Mouse (Mus musculus): ENCODE measurements around the gene Nkx3-2.

DNA sequence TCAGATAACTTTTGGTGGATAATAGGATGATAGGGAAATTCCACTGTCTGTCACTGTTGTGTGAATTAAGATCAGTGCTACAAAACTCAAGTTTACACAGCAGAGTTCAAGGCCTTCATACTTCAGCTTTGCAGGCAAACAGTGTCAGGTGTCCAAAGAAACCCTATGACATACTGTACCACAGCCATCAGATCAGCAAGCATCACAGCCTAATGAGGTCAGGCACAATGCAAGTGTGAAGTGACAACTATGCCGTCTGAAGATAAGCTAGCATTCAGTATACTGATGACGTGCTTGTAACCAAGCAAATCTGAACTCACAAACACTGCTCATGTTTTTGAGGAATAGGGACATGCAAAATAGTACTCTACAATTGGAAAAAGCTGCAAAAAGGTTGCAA, 43.1 kb upstream of the Nkx3-2 start:
- TF ChIP-seq CTCF (IDR thresholded peaks at IDR 0.05; ENCODE audit: low read depth, low read length) (no peak), POLR2A (IDR thresholded peaks at IDR 0.05; ENCODE audit: insufficient read depth, low read length) (no peak)

All from ES-Bruce4 (cell line).